Mouse (Mus musculus): ENCODE data around the gene Mtf1.

Mtf1 gene

DNA sequence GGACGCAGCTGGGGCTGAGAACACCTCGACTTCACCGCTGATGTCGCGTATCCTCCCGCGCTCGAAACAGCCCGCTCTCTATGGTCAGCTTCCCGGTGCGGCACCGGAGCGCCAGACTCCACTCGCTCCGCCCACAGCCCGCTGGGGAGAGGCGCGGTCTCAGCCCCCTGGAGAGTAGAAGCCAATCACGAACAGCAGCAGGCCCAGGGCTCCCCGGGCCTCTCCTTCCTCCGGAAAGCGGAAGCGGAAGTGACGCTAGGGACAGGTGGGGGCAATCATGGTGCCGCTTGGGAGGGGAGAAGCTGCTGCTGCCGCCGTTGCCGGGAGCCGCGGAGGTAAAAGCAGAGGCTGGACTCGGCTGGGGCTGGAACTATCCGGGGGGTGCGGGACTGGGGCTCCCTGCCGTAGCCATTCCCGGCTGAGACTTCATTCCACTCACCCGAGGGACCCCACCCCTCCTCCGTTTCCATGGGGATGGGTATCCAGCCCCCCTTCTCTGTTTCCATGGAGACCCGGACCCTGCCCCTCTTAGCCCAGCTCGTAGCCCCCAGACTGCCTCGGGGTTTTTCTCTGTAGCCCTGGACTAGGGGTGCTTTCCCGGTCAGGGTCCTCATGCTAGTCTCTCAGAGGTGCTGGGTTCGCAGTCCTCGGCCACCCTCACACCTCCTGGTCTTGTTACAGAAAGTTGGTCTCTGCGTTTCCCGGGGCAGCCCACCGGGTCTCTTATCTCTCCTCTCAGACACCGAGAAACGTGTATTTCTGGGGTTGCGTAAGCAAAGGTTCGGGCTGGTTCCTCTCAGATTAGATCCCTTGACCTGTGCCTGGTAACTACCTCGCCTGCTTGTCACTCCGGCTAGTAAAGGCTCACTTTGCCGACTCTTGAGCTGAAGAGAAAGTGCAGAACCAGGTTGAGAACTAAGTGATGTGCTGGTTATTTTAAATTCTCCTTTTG, 681 bp downstream of the Mtf1 start:
- DNase-seq: peak; percentile 96 to 97

DNA sequence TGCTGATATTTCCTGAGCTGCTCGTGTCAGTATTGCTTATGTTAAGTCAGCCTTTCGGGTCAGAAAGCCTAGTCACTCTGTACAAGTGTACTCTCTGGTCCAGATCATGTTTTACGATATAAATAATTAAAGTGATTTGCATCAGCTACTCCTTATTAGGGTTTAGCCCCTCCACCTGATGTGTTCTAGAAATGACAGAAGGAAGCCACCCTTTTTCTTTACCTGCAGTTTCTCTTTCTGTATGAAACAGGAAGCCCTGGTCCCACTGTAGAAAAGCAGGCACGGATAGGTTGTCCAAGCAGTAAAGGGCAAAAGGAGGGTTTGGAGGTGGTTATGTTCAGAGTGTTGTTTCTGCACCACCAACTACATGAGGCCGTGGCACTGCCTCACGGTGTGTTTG, 1.5 kb downstream of the Mtf1 start:
- no peak for DNase-seq

DNA sequence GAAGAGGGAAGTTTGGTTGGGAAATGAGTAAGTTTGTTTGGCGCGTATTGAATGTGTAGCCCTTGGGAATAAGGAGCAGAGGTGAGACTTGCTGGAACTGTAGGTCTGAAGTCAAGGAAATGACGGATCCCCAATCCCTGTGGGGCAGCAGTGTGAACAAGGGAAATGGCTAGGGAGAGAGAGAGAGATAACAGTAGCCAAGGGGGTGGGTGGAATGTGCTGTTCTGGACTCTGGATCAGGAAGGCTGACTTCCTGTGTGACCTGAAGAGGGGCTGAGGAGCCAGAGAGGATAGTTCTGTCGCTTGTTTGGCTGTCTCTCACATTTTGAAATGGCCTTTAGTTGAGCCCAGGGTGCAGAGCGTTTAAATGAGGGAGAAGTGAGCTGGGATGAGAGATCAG, 6.6 kb downstream of the Mtf1 start:
- DNase-seq: no peak

DNA sequence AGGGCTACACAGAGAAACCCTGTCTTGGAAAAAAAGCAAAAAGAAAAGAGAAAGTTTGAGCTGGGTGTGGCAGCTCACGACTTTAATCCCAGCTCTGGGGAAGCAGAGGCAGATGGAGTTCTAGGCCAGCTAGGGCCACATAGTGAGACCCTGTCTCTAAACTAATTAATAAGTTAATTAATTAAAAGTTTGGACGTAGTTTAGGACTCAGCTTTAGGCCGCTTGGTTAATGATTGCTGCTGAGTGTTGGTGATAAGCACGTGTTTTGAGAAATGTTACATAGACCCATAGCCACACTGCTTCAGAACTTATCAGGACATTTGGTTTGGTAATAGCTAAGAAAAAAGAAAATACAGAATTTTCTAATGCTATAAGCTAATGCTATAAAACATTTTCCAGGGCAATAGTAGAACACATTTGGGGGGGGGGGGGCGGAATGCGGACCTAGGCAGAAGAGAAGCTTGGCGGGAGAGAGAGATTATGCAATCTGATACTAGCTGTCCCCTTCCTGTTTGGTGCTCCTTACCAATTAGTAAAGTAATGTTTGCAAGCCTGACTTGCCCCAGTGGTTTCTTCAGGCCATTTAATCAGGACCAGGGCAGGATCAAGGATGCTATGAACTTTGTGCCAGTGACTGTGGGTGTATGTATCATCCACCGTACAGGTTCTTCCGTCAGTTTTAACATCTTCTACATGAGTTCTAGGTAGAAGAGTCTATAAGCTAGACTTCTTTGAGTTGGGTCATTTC, 7.4 kb downstream of the Mtf1 start:
- DNase-seq: no peak

DNA sequence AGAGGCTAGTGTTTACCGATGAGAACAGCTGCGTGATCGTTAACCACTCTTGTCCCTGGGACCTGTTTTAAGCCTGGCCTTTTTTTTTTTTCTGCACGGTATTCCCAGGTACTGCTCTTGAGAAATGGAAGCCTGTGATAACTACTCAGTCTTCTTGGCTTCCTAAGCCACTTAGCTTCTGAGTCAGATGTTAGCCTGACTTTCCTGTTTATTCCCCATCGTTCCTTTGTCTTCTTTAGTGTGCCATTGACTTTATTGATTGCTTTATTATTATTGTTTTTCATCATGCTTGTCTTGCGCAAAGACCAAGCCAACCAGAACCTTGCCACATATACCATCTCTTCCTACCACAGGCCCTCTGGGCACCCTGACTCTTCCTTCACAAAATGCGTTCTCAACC, 8.2 kb downstream of the Mtf1 start:
- DNase-seq: no peak

DNA sequence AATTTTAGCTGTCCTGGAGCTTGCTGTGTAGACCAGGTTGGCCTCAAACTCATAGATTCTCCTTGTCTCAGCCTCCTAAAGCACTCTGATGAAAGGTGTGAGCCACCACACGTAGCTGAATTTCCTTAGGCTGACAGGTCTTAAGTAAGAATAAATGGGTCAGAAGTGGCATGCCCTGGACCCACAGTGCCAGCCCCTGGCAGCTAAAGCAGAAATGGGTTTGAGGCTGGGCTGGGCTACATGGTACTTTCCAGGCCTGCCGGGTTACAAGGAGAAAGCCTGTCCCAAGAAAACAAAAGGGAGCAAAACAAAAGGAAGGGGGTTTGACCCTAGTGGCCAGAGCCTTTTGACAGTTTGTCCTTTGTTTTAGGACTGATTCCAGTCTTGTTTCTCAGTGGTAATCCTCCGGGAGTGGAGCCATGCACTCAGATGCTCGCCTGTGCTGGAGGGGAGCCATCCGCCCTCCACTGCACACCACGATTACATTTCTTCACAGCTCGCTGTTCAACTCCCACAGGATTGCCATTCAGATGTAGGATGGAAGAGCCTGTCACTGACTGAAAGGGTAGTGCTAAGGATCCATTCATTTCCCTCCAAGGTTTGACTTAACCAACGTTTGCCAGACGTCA, 9.6 kb downstream of the Mtf1 start:
- no peak for DNase-seq

DNA sequence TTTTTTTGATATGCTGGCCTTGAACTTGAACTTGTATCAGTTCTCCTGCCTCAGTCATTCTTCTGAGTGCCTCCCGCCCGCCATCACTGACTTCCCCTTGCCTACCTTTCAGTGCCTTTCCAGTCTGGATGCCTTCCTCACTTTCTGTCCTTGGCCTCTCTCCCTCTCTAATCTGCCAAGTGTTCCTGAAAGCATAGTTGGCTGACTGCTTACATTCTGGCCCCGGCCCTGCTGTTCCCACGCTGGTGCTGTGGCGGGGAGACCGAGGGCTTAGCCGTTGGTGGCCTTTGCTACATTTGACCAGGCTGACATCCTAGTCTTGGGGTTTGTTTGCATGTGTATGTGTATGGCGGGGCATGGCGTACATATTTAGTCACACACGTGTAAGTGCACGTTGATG, 14.0 kb downstream of the Mtf1 start:
- no peak for DNase-seq

DNA sequence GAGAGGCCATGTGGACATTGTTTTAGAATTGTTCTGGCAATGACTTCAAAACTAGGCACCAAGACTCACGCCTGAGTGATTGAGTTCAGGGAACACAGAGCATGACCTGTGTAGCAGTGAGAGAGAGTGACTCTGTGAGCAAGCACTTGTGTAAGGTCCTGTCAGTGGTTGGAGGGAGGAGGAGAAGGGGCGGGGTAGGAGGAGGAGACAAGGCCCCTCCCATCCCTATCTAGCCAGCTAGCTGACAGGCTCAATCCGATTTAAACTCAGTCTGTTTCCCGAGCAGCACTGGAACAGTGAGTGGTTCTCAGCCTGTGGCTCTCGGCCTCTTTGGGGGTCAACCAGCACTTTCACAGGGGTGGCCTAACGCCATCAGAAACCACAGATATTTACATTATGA, 15.9 kb downstream of the Mtf1 start:
- no peak for DNase-seq

DNA sequence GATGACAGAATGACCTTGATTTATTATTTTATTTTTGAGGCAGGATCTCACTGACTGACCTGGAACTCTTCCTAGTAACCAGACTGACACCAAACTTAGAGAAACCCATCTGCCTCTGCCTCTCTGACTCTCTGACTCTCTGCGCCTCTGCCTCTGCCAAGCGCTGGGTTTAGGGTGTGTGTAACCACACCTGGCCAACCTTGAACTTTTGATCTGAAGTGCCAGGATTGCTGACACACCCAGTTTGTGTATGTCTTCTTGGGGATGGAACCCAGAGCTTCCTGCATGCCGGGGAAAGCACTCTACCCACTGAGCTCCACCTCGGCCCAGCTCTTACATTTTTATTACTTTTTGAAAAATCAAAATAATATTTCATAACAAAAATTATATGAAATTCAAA, 16.9 kb downstream of the Mtf1 start:
- no peak for DNase-seq

DNA sequence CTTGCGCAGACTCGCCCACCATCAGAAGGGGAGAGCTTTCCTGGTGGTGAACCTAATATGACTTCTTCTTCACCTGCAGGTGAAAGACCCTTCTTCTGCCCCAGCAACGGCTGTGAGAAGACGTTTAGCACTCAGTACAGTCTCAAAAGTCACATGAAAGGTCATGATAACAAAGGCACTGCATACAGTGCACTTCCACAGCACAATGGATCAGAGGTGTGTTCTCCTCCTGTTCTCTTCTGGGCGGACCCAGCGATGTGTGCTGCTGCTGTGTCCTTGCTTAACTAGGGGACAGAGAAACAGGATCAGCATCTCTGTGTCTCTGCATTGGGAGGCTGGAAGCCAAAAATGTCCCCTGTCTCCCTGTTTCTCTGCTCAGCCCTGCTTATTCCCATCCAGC, 23.1 kb downstream of the Mtf1 start:
- no peak for DNase-seq

DNA sequence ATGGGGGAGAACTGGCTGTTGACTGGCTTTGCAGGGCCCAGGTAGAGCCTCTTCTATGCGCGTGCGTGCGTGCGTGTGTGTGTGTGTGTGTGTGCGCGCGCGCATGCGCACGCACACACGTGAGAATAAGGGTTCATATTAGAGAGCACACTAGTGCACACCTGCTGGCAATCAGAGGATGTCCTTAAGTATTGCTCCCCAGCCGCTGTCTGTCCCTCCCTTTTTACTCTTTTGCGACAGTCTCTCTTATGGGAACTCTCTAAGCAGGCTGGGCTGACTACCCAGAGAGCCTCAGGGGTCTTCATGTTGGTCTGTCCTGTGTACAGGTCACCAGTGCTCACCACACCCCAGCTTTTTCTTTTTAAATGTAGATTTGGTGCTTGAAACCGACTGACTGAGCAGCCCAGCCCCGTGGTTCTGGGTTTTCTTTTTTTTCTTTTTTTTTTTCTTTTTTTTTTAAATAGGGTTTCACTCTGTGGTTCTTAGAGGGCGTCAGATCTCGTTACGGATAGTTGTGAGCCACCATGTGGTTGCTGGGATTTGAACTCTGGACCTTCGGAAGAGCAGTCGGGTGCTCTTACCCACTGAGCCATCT, 23.6 kb downstream of the Mtf1 start:
- no peak for DNase-seq

DNA sequence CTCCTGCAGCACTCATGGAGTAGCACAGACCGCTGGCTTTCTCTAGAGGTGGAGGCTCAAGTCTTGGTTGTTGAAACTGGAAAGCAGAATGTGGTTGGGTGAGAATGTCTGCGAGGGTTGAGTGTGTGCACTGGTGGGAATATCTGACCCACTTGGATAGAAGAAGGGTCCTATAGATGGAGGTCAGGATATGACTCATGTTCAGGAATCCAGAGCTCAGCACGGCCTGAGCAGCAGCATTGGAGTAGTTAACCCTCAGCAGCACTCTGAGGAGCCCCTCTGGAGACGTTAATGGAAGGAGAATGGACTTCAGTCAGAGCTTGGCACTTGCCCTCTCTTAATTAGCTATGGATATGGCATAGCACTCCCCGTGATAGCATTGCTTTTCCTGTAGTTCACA, 27.8 kb downstream of the Mtf1 start:
- no peak for DNase-seq

DNA sequence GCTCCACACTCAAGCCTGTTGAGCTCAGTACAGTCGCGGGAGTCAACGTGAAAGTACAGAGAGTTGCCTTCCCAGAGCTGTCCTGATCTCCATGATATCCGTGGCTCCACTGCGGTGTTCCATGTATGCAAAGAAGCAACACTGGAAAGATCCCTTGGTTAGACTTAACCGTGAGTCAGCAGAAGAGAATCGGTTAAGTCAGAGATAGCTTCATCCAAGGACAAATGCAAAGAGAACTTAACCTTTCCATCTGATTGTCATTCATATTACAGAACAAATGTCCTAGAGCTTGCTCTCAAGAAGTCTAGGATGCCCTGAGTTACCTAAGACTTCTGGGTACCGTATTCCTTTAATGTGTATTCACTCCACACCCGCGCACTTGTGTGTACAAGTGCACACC, 30.9 kb downstream of the Mtf1 start:
- DNase-seq: no peak

DNA sequence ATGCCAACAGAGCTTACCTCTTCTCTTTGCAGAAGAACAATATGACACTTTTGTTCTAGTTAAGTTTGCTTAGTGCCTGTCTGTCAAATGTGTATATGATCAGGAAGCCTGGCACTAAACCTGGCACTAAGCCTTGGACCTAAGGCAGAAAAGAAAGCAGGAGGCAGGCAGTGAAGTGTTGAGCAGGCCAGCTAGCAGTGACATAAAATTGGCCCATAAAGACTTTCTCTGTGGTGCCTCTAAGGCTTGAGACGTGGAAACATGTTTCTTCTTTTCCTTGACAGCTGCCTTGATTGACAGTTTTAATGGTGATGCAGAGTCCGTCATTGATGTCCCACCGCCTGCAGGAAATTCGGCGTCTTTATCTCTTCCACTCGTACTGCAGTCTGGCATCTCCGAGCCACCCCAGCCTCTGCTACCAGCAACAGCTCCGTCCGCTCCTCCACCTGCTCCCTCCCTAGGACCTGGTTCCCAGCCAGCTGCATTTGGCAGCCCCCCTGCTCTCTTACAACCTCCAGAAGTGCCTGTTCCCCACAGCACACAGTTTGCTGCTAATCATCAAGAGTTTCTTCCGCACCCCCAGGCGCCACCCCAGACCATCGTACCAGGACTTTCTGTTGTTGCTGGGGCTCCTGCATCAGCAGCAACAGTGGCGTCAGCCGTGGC, 36.3 kb downstream of the Mtf1 start:
- DNase-seq: no peak

DNA sequence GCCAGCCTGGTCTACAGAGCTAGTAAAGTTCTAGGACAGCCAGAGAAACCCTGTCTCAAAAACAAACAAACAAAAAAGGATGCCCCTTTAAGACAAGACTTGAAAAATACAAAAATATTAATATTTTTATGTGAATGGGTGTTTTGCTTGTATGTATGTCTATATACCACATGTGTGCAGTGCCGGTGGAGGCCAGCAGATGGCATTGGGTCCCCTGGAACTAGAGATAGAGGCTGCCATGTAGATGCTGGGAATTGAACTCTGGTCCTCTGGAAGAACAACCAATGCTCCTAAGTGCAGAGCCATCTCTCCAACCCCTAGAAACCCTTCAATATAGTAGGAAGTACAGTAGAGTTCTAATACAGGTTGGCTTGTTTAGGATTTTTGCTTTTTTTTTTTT, 39.1 kb downstream of the Mtf1 start:
- DNase-seq: no peak

DNA sequence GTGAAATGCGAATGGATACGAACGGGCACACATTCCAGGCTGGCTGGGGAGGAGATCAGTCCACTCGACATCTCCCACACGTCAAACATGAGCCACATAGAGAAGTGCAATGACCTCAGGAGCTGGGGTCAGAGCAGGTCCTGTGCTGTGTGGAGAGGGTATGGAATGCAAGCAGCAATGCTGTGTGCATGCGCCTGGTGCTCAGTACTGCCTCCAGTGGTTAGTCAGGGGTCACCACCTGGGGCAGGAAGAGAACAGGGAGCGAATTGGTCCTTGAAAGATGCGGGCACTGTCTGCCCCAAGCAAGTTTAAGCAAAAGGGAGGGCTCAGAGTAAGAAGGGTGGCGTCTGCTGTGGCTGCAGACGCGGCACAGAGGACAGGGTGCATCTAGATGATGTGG, 41.6 kb downstream of the Mtf1 start:
- no peak for DNase-seq

DNA sequence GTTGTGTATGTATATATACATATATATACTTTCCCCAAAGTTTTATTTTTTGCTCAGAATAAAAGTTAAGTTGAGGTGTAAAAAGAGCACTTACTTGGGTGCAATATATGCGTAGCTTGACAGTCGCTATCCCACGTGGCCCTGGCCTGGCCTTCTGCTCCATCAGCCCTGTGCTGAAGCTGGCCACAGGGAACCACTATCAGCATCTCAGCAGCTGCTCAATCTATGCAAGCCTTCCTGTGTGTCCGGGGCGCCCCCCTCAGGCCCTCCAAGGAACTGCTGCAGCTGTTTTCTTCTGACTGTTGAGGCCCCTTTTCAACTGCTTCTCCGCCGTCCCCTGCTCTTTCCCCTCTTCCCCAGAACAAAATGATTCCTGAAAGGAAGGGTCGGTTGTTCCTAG, 45.7 kb downstream of the Mtf1 start:
- DNase-seq: peak; percentile 46 to 55

DNA sequence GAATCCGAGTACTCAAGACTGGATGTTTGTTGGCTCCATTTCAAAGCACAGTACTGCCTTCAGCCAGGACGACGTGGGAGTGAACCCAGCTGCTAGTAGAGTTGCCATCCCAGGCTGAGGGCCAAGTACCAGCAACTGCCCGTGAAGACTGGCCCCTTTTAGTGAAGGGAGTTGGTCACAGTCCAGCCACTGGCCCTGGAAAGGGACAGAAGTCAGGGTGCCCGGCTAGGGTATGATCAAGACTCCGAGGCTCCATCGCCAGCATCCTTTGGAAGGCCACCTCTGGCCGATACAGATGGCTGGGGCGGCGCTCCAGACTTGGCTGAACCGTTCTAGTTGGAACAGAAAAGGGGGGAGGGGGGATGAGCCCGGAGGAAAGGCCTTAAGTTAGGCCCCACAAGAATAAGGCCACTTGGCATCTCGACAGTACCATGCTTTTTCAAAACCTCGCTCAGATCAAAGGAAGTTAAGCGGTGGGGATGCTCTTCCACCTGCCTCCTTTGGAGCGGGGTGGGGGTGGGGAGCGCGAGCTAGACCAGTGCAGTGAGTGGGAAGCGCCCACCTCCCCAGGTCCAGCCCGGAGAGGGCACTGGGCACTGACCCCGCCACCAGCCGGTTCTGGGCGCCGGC, 47.8 kb downstream of the Mtf1 start:
- DNase-seq: peak; percentile 12 to 21

DNA sequence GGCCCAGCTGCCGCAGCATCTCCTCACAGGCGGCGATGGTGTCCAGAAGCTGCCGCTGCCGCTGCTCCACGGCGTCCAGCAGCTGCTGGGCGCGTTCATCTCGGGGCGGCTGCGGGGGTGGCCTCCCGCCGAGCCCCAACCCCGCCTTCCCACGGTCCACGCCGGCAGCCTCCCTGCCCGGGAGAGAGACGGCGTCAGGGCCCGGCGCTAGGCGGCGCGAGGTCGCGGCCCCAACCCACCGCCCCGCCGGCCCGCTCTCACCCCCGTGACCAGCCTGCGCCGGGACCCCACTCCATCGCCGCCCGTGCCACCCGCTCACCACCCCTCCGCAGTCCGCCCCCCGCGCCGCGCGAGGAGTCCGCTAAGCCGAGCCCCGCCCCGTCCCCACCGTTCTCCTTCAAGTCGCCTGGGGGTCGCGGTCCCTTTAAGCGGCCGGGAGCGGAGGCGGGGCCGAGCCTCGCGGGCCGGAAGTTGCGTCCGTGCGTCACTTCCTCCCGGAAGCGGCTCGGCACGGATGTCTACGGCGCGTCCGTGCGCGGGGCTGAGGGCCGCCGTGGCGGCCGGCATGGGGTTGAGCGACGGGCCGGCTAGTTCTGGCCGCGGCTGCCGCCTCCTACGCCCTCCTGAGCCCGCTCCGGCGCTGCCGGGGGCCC, 48.5 kb downstream of the Mtf1 start, which contains the start of gene Yrdc:
TSS of gene Yrdc (plus strand) at position 419 of the 653 bp plus-strand sequence.
- DNase-seq: peak; percentile 88

DNA sequence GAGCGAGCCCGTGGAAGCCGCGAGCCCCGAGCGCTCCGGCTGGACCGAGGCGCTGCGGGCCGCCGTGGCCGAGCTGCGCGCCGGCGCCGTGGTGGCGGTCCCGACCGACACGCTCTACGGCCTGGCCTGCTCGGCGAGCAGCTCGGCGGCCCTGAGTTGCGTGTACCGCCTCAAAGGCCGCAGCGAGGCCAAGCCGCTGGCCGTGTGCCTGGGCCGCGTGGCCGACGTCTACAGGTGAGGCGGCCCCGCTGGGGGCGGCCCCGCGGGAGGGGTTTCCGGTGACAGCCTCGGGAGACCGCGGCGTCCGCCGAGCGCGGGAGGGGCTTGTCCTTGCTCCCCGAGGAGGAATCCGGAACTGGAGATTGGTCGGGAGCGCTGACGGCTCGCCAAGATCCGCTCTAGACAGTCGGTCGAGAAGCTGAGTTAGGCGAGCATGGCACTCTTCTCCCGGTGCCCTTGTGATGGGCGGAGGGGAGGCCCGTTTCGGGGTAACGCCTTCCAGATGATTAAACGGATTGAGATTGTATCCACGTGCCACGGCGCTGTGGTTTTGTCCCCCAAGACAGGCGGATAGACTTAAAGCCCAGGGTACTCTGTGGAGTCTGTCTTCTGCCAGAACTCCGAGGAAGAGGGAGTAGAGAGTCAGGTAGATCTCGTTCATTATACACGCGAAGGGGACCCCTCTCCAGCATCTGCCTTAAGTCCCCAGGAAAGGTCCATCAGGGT, 49.2 kb downstream of the Mtf1 start, which contains the start of gene 1110065P20Rik:
TSS of gene 1110065P20Rik (minus strand) at position 264 of the 726 bp plus-strand sequence.
- DNase-seq: peak; percentile 66 to 73

DNA sequence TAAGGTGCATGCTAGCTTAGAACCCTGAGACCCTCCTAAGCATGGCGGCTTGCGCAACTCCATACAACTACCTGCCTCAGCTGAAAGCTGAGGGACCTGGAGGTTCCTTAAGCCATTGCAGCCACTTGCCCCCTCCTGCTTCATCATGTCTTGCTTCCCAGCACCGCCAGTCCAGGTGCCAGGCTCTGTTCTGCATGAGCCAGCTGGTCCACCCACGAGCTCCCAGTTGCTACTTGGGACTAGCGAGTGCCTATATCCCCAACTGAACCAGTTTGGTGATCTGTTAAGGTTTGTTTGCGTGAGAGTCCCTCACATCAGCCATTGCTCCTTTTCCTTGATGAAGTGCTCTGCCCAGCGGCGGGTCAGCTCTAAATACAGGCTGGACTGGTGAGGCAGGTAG, 54.4 kb downstream of the Mtf1 start:
- DNase-seq: no peak

Data from thymus, adult 18-20 months (tissue).